Mouse (Mus musculus) MEL (cell line): Measurements from ENCODE around the gene Itih4. TPM values are rescaled to one million over a fixed set of nuclear protein-coding genes. Genes with fewer than 3 reads are reported as not detected.

Source experiments
- DNase-seq: peaks from one replicate; pipeline ENCODE4 v3.0.0; 2011; ENCODE audit warnings: low read depth, low spot score
- H3K27ac ChIP-seq: 2 replicates; pipeline ENCODE4 v1.5.1; 2012; ENCODE audit warnings: low read depth, mild to moderate bottlenecking, control low read depth, low read length, moderate library complexity; ENCODE audit not compliant: control insufficient read depth
- H3K27me3 ChIP-seq, 2 experiments: fragments of 150-350 bp in 1 of 2; sonication (generic) in 1 of 2; 2 replicates each; pipeline ENCODE4 v1.6.1; 2012; ENCODE audit warnings: low read length in 2 of 2, mild to moderate bottlenecking in 2 of 2, improper control_type of control experiment in 1 of 2, moderate library complexity in 1 of 2; ENCODE audit not compliant: insufficient read depth in 2 of 2, control insufficient read depth in 1 of 2
- H3K36me3 ChIP-seq, 2 experiments: 2 replicates each; pipeline ENCODE4 v1.6.1; 2012 to 2014; ENCODE audit warnings: low read length in 2 of 2, improper control_type of control experiment in 1 of 2, inconsistent platforms in 1 of 2, mild to moderate bottlenecking in 1 of 2; ENCODE audit not compliant: insufficient read depth in 2 of 2, control insufficient read depth in 1 of 2
- H3K4me1 ChIP-seq, 2 experiments: fragments of 150-350 bp in 1 of 2; sonication (generic) in 1 of 2; 2 replicates each; pipeline ENCODE4 v1.6.1; 2012; ENCODE audit warnings: low read length in 2 of 2, improper control_type of control experiment in 1 of 2, mild to moderate bottlenecking in 1 of 2; ENCODE audit not compliant: insufficient read depth in 2 of 2, control insufficient read depth in 1 of 2
- H3K4me3 ChIP-seq, 2 experiments: fragments of 150-350 bp in 1 of 2; sonication (generic) in 1 of 2; 2 replicates each; pipeline ENCODE4 v1.5.1; 2012; ENCODE audit warnings: low read depth in 2 of 2, low read length in 2 of 2, mild to moderate bottlenecking in 2 of 2, moderate library complexity in 2 of 2, control low read depth in 1 of 2, improper control_type of control experiment in 1 of 2; ENCODE audit not compliant: control insufficient read depth in 1 of 2, insufficient read depth in 1 of 2
- H3K79me2 ChIP-seq: 2 replicates; pipeline ENCODE4 v1.6.1; 2012; ENCODE audit warnings: mild to moderate bottlenecking, low read length, moderate library complexity; ENCODE audit not compliant: control insufficient read depth, poor library complexity, insufficient read depth
- H3K9ac ChIP-seq: 2 replicates; pipeline ENCODE4 v1.6.1; 2012; ENCODE audit warnings: low read depth, mild to moderate bottlenecking, control low read depth, low read length, moderate library complexity; ENCODE audit not compliant: control insufficient read depth, poor library complexity, severe bottlenecking
- H3K9me3 ChIP-seq: fragments of 150-350 bp; sonication (generic); replicated peaks from 2 replicates; pipeline ENCODE4 v1.6.1; 2012; ENCODE audit warnings: mild to moderate bottlenecking, low read length, improper control_type of control experiment, moderate library complexity; ENCODE audit not compliant: insufficient read depth
- BHLHE40 ChIP-seq: IDR thresholded peaks from 2 replicates; pipeline ENCODE4 v1.6.1; 2012; ENCODE audit warnings: low read depth, mild to moderate bottlenecking, inconsistent platforms, low read length, improper control_type of control experiment, borderline replicate concordance
- CHD1 ChIP-seq: IDR thresholded peaks from 2 replicates; pipeline ENCODE4 v1.6.1; 2012; ENCODE audit warnings: low read depth, mild to moderate bottlenecking, inconsistent platforms, low read length, improper control_type of control experiment
- CHD2 ChIP-seq: IDR thresholded peaks from 2 replicates; pipeline ENCODE4 v1.6.1; 2011; ENCODE audit warnings: low read length, improper control_type of control experiment
- CTCF ChIP-seq, 3 experiments: IDR thresholded peaks in 2 of 3; conservative IDR thresholded peaks in 1 of 3; 2 replicates each; pipeline ENCODE4 v1.5.1; 2011 to 2012; ENCODE audit warnings: low read length in 3 of 3, low read depth in 2 of 3, mild to moderate bottlenecking in 2 of 3, improper control_type of control experiment in 1 of 3, inconsistent platforms in 1 of 3, mixed read lengths in 1 of 3, moderate library complexity in 1 of 3; ENCODE audit not compliant: control insufficient read depth in 1 of 3, insufficient read depth in 1 of 3, poor library complexity in 1 of 3, severe bottlenecking in 1 of 3
- EP300 ChIP-seq, 2 experiments: IDR thresholded peaks; 2 replicates each; pipeline ENCODE4 v1.6.1; 2011; ENCODE audit warnings: improper control_type of control experiment in 2 of 2, low read length in 2 of 2, low read depth in 1 of 2, mild to moderate bottlenecking in 1 of 2
- ETS1 ChIP-seq: IDR thresholded peaks from 2 replicates; pipeline ENCODE4 v1.6.1; 2012; ENCODE audit warnings: low read depth, mild to moderate bottlenecking, inconsistent platforms, low read length, improper control_type of control experiment, moderate library complexity
- GATA1 ChIP-seq: IDR thresholded peaks from 2 replicates; pipeline ENCODE4 v1.6.1; 2011; ENCODE audit warnings: low read depth, low read length, improper control_type of control experiment
- JUND ChIP-seq: IDR thresholded peaks from 2 replicates; pipeline ENCODE4 v1.6.1; 2011; ENCODE audit warnings: low read depth, mild to moderate bottlenecking, improper control_type of control experiment, low read length
- MAX ChIP-seq: IDR thresholded peaks from 2 replicates; pipeline ENCODE4 v1.6.1; 2011; ENCODE audit warnings: low read length, improper control_type of control experiment
- MAZ ChIP-seq: IDR thresholded peaks from 2 replicates; pipeline ENCODE4 v1.6.1; 2012; ENCODE audit warnings: low read depth, mild to moderate bottlenecking, inconsistent platforms, low read length, improper control_type of control experiment
- MEF2A ChIP-seq: IDR thresholded peaks from 2 replicates; pipeline ENCODE4 v1.6.1; 2014; ENCODE audit warnings: low read depth, mild to moderate bottlenecking, inconsistent platforms, low read length, improper control_type of control experiment; ENCODE audit not compliant: poor library complexity, insufficient replicate concordance, severe bottlenecking; ENCODE audit errors: extremely low read depth
- MXI1 ChIP-seq: IDR thresholded peaks from 2 replicates; pipeline ENCODE4 v1.6.1; 2011; ENCODE audit warnings: mild to moderate bottlenecking, low read depth, low read length, improper control_type of control experiment
- MYB ChIP-seq: IDR thresholded peaks from 2 replicates; pipeline ENCODE4 v1.6.1; 2011; ENCODE audit warnings: mild to moderate bottlenecking, low read depth, low read length, improper control_type of control experiment
- NELFE ChIP-seq: IDR thresholded peaks from 2 replicates; pipeline ENCODE4 v1.6.1; 2011; ENCODE audit warnings: low read depth, low read length, improper control_type of control experiment
- RAD21 ChIP-seq: IDR thresholded peaks from 2 replicates; pipeline ENCODE4 v1.6.1; 2011; ENCODE audit warnings: mild to moderate bottlenecking, low read depth, low read length, improper control_type of control experiment
- SIN3A ChIP-seq: IDR thresholded peaks from 2 replicates; pipeline ENCODE4 v1.6.1; 2012; ENCODE audit warnings: low read length, improper control_type of control experiment, inconsistent platforms
- SMC3 ChIP-seq: IDR thresholded peaks from 2 replicates; pipeline ENCODE4 v1.6.1; 2011; ENCODE audit warnings: low read depth, low read length, improper control_type of control experiment
- TBP ChIP-seq: IDR thresholded peaks from 2 replicates; pipeline ENCODE4 v1.8.0; 2011; ENCODE audit warnings: low read depth, low read length, improper control_type of control experiment
- USF1 ChIP-seq: IDR thresholded peaks from 2 replicates; pipeline ENCODE4 v1.6.1; 2014; ENCODE audit warnings: low read depth, mild to moderate bottlenecking, inconsistent platforms, low read length, improper control_type of control experiment, moderate library complexity
- USF2 ChIP-seq, 2 experiments: IDR thresholded peaks; 2 replicates each; pipeline ENCODE4 v1.6.1; 2011 to 2012; ENCODE audit warnings: improper control_type of control experiment in 2 of 2, low read length in 2 of 2, borderline replicate concordance in 1 of 2, inconsistent platforms in 1 of 2, low read depth in 1 of 2, mild to moderate bottlenecking in 1 of 2; ENCODE audit not compliant: insufficient read depth in 1 of 2
- ZC3H11A ChIP-seq: IDR thresholded peaks from 2 replicates; pipeline ENCODE4 v1.6.1; 2012; ENCODE audit warnings: low read depth, mild to moderate bottlenecking, inconsistent platforms, low read length, improper control_type of control experiment
- ZKSCAN1 ChIP-seq: IDR thresholded peaks from 2 replicates; pipeline ENCODE4 v1.6.1; 2012; ENCODE audit warnings: low read depth, mild to moderate bottlenecking, inconsistent platforms, low read length, improper control_type of control experiment, moderate library complexity
- ZNF384 ChIP-seq: IDR thresholded peaks from 2 replicates; pipeline ENCODE4 v1.6.1; 2012; ENCODE audit warnings: low read depth, mild to moderate bottlenecking, inconsistent platforms, low read length, improper control_type of control experiment
- polyA plus RNA-seq, 2 experiments: library from polyadenylated mRNA; stranded (reverse) in 1 of 2; unstranded in 1 of 2; fragments of >175 nt in 1 of 2; fragments of >200 nt in 1 of 2; gene quantifications; 2 replicates each; pipeline versions ENCODE4 v1.2.1 to v1.2.4; 2012; ENCODE audit warnings: low replicate concordance in 2 of 2, low read depth in 1 of 2; ENCODE audit not compliant: insufficient read length in 2 of 2, insufficient read depth in 1 of 2, missing spikeins in 1 of 2
- total RNA-seq: library from RNA; depleted of rRNA; stranded (reverse); fragments of 300-350 nt; gene quantifications from 2 replicates; pipeline ENCODE4 v1.2.3, GENCODE M21; 2012

The Itih4 gene
- total and polyA plus RNA-seq, 3 experiments: not detected

DNA sequence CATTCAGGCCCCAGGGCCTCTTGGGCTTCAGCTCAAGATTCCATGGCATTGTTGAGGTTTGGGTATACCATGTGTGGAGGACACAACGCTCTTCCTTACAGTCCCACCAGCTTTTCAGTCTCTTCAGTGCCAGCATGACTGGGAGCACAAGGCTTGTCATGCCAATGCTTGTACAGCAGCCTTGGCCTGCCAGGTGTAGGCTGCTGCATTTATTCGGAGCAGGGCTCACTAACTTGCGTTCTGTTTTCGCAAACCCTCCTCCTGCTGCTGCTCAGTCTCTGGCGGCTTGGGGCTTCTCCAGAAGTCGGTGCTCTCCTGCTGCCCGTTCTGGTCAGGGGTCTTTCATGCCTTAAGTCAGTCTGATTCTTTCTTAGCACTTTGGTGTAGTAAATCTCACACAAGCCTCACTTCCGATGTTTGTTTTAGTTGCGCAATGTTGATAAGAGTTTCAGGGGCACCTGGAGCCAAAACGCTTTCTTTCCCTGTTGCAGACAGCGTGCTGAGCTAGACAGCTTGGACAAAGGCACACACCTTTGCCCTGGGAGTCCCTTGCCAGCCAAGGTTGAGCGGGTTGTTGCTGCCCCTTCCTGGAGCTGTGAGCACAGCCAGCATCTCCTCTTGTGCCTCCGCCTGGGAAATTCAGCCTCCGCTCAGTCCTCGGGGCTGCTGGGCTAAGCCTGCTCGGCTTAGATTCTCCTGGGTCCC is 24.7 kb upstream of the Itih4 start (continued):
- no peak for TF ChIP-seq USF2 (IDR thresholded peaks at IDR 0.05; ENCODE audit: borderline replicate concordance in 1 of 2, insufficient read depth in 1 of 2, low read depth in 1 of 2, low read length in 2 of 2)
- TF ChIP-seq, all 39 proteins: peak for 0

DNA sequence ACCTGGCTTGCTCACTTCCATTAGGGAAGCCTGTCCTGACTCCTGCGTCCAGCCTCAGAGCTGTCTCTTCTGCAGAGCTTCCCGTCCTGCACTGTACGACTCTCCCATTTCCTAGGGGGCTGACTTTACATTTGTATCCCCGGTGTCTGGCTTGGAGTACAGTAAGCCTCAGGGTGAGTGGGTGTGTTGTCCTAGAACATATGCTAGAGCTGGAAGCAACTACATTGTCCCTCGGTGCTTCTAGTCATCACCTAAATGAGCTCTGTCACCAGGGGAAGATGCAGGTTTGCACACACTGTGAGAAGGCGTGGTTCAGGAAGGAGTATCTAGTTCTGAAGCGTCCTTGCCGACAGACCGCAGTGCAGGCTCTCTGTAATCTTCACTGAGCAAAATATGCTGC is 23.9 kb upstream of the Itih4 start:
- Histone ChIP-seq H3K4me3 (no peak overlapping the region), H3K9me3 (no peaks in the 10 kb centered on the region), H3K4me1 (peaks cover 9 to 12% of the 10 kb centered on the region in 2 experiments), H3K27ac (no peak overlapping the region), H3K9ac (no peak overlapping the region), H3K27me3 (no peaks in the 10 kb centered on the region), H3K36me3 (peaks cover 2 to 8% of the 10 kb centered on the region in 2 experiments), H3K79me2 (no peaks in the 10 kb centered on the region)
- no peak for DNase-seq
- TF ChIP-seq EP300 (IDR thresholded peaks at IDR 0.05; ENCODE audit: low read depth in 1 of 2, low read length in 2 of 2) (no peak), GATA1 (no peak), SIN3A (no peak), CHD2 (no peak), MXI1 (no peak), MEF2A (no peak), MAZ (no peak), USF2 (IDR thresholded peaks at IDR 0.05; ENCODE audit: borderline replicate concordance in 1 of 2, insufficient read depth in 1 of 2, low read depth in 1 of 2, low read length in 2 of 2) (no peak), ETS1 (no peak), BHLHE40 (no peak), NELFE (no peak), MYB (no peak), CHD1 (no peak), JUND (no peak), ZNF384 (no peak), MAX (no peak)

DNA sequence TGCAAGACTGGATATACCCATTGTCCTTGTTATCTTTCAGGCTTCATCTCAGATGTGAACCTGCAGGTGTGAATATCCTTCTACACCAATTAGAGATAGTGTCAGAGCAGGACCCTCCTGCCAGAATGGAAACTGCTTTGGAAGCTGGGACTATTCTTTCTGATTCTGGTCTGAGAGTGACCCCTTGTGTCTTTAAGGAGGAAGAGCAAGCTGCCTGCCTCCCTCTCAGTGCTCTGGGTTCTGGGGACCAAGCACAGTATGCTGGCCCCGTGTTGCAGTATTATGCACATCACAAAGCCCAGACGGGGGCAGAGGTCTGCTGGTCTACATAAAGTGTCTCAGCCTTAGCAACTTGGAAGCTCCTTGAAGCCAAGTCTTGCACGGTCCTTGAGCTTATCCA is 21.0 kb upstream of the Itih4 start:
- TF ChIP-seq SMC3 (peak; percentile 59), USF1 (no peak), ZC3H11A (peak; percentile 46; the same call in 1 of the 2 replicates), RAD21 (peak; percentile 80), TBP (no peak), ZKSCAN1 (0 out of 2 replicates have a peak, but pooled peaks have one; percentile 52), CTCF (IDR thresholded peaks at IDR 0.05 in 2 of 3, conservative IDR thresholded peaks at IDR 0.05 in 1 of 3; ENCODE audit: control insufficient read depth in 1 of 3, insufficient read depth in 1 of 3, low read depth in 2 of 3, low read length in 3 of 3, poor library complexity in 1 of 3, severe bottlenecking in 1 of 3) (peak; percentile 27 to 75 (median 62); a peak in 5 of 6 replicates)
- Histone ChIP-seq H3K27ac (no peak overlapping the region), H3K79me2 (no peaks in the 10 kb centered on the region), H3K4me3 (no peak overlapping the region), H3K9me3 (no peaks in the 10 kb centered on the region), H3K36me3 (peaks cover 0 to 2% of the 10 kb centered on the region in 2 experiments; a peak in 2 of 4 replicates), H3K4me1 (no peaks in the 10 kb centered on the region), H3K9ac (no peak overlapping the region), H3K27me3 (no peaks in the 10 kb centered on the region)
- peak; percentile 52 for DNase-seq
